In genomic region chr10:76791475-76791874, GRCm38 (mm10) we compare ENCODE assay signal across 9 mouse cellular contexts.
DNase-seq lines count a peak whose midpoint lies in the region; ATAC-seq lines count a peak whose summit lies in the region.
"Had no signal": no experiment of that assay in that cellular context is flagged by ENCODE, and none has a peak within 500 bp of the region (broad histone marks: within the 10 kb centered on the region; RNA-seq: fewer than 3 reads in every experiment).

No protein-coding gene starts in this region.

- WGBS in hindbrain, embryonic 10.5 days, result 77% methylated on average over 1 of the region's 1 CpGs
- 92% methylated on average over 1 of the region's 1 CpGs for WGBS in hindbrain, embryonic 13.5 days

- no peak overlapping the region for H3K27ac ChIP-seq in hindbrain, embryonic 10.5 days
- H3K27ac ChIP-seq in hindbrain, embryonic 13.5 days, result no peak overlapping the region
- H3K27ac ChIP-seq: liver, embryonic 13.5 days had no signal

- no peak overlapping the region for H3K4me2 ChIP-seq in hindbrain, embryonic 13.5 days
- H3K4me2 ChIP-seq: liver, embryonic 13.5 days had no signal

- peak; percentile 21 for DNase-seq in hindbrain, embryonic 10.5 days (ENCODE audit: low spot score)
- DNase-seq in 416B (ENCODE audit: low read depth), result peak; percentile 54
- peak; percentile 51 for DNase-seq in ES-CJ7 (ENCODE audit: low read depth, low spot score)
- peak; percentile 63 for DNase-seq in cerebellum, adult 8-10 months
- peak; percentile 67 for DNase-seq in kidney, adult 9 months
- peak; percentile 65 for DNase-seq in mesoderm, embryonic 11.5 days (ENCODE audit: low read depth, low spot score)
- DNase-seq in urinary bladder, postnatal 36 days (ENCODE audit: low spot score in 2 of 2), result no peak
- DNase-seq: liver, embryonic 13.5 days had no signal

- H3K36me3 ChIP-seq in hindbrain, embryonic 10.5 days, result peaks cover 33% of the 10 kb centered on the region
- peaks cover 22% of the 10 kb centered on the region for H3K36me3 ChIP-seq in hindbrain, embryonic 13.5 days
- H3K36me3 ChIP-seq: liver, embryonic 13.5 days had no signal

- no peak for ATAC-seq in hindbrain, embryonic 13.5 days (ENCODE audit: low FRiP score)

- H3K9me3 ChIP-seq in hindbrain, embryonic 10.5 days, result no peaks in the 10 kb centered on the region
- no peaks in the 10 kb centered on the region for H3K9me3 ChIP-seq in hindbrain, embryonic 13.5 days
- H3K9me3 ChIP-seq: liver, embryonic 13.5 days had no signal

- H3K4me3 ChIP-seq in hindbrain, embryonic 10.5 days, result no peak overlapping the region
- no peak overlapping the region for H3K4me3 ChIP-seq in hindbrain, embryonic 13.5 days
- H3K4me3 ChIP-seq: liver, embryonic 13.5 days had no signal

- no peaks in the 10 kb centered on the region for H3K4me1 ChIP-seq in hindbrain, embryonic 10.5 days (replicated peaks)
- peaks cover 6% of the 10 kb centered on the region; the same call in 1 of the 2 replicates for H3K4me1 ChIP-seq in hindbrain, embryonic 13.5 days (replicated peaks)
- H3K4me1 ChIP-seq: liver, embryonic 13.5 days had no signal

- no peaks in the 10 kb centered on the region for H3K27me3 ChIP-seq in hindbrain, embryonic 10.5 days (ENCODE audit: insufficient read depth, poor library complexity, severe bottlenecking)
- no peaks in the 10 kb centered on the region for H3K27me3 ChIP-seq in hindbrain, embryonic 13.5 days
- H3K27me3 ChIP-seq: liver, embryonic 13.5 days had no signal

- H3K9ac ChIP-seq in hindbrain, embryonic 13.5 days, result no peak overlapping the region
- H3K9ac ChIP-seq: liver, embryonic 13.5 days had no signal

Comparison
In these comparisons a context has a peak if more than half of its experiments do, and no peak if none do; other contexts are left out.
1. DNase-seq: peak in hindbrain, embryonic 10.5 days (single experiment), 416B (single experiment), ES-CJ7 (single experiment), cerebellum, adult 8-10 months (single experiment), kidney, adult 9 months (single experiment) and mesoderm, embryonic 11.5 days (single experiment); none in urinary bladder, postnatal 36 days (0 of 2).